Mouse (Mus musculus): ENCODE data around the gene Lhx2. TPM values are rescaled to one million over a fixed set of nuclear protein-coding genes. Genes with fewer than 3 reads are reported as not detected.

The Lhx2 gene
- polyA plus RNA-seq, 1 experiment from 2014 or later, result not detected

- Histone ChIP-seq H3K4me2 (replicated peaks; ENCODE audit: low read depth, low read length) (no peak overlapping the region), H3K27ac (ENCODE audit: low read length) (no peak overlapping the region), H3K27me3 (replicated peaks; ENCODE audit: insufficient read depth, low read length) (no peaks in the 10 kb centered on the region), H3K36me3 (ENCODE audit: insufficient read depth, low read length) (no peaks in the 10 kb centered on the region), H3K9ac (replicated peaks; ENCODE audit: low read depth) (no peak overlapping the region), H3K9me3 (ENCODE audit: low read length) (no peaks in the 10 kb centered on the region), H3K4me3 (ENCODE audit: low read depth, low read length) (no peak overlapping the region), H3K4me1 (ENCODE audit: insufficient read depth, low read depth, low read length) (no peaks in the 10 kb centered on the region)
- WGBS, result 44% methylated on average over 3 of the region's 3 CpGs
- ATAC-seq (no peak), DNase-seq (ENCODE audit: low spot score) (no peak)
- no peak for TF ChIP-seq EP300 (IDR thresholded peaks at IDR 0.05)
- TF ChIP-seq CTCF (IDR thresholded peaks at IDR 0.05), result no peak
Observed at GRCm38 (mm10) chr2:38313399-38313798, 25.7 kb upstream of the Lhx2 start.

DNA sequence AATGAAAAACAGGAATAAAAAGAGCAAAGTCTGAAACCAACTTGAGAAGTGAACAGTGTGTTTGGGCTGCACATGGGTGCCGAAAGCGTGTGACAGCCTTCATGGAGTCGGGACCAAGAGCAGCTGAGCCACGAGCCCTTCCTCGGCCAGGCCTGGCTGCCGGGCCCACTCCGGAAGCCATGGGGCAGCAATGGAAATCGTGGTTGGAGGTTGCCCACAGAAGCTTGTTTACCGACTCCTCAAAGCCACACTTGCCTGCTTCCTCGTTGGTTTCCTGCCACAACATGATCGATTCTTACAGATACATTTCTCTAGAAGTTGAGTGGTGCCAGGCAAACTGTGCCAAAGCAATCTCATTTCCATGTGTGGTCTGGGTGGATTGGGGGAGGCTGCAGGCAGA lies 20.0 kb upstream of the Lhx2 start:
- Histone ChIP-seq H3K9me3 (ENCODE audit: low read length) (no peaks in the 10 kb centered on the region), H3K27ac (ENCODE audit: low read length) (no peak overlapping the region), H3K9ac (replicated peaks; ENCODE audit: low read depth) (no peak overlapping the region), H3K4me1 (ENCODE audit: insufficient read depth, low read depth, low read length) (no peaks in the 10 kb centered on the region), H3K4me3 (ENCODE audit: low read depth, low read length) (no peak overlapping the region), H3K36me3 (ENCODE audit: insufficient read depth, low read length) (no peaks in the 10 kb centered on the region), H3K27me3 (replicated peaks; ENCODE audit: insufficient read depth, low read length) (no peaks in the 10 kb centered on the region), H3K4me2 (replicated peaks; ENCODE audit: low read depth, low read length) (no peak overlapping the region)
- no peak for TF ChIP-seq EP300 (IDR thresholded peaks at IDR 0.05)
- DNase-seq (ENCODE audit: low spot score), result no peak
- WGBS, result 73% methylated on average over 11 of the region's 11 CpGs
- ATAC-seq, result no peak

DNA sequence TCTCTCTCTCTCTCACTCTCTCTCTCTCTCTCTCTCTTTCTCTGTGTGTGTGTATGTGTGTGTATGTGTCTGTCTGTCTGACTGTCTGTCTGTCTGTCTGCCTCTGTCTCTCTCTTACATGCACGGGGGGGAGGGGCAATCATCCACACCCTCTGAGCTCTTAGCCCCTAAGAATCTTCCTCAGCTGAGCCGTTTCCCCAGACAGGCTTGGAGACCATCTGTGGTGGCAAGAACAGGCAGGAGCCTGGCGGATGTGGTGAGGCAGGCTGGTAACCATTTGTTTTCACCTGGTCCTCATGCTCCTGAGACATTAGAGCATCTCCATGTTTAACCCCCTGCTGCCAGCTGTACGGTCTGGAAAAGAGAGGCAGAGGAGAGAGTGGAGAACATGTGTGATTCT lies 18.2 kb upstream of the Lhx2 start:
- no peak overlapping the region for H3K4me3 ChIP-seq (ENCODE audit: low read depth, low read length)
- no peak overlapping the region for H3K27ac ChIP-seq (ENCODE audit: low read length)
- H3K9me3 ChIP-seq (ENCODE audit: low read length), result no peaks in the 10 kb centered on the region
- no peaks in the 10 kb centered on the region for H3K27me3 ChIP-seq (replicated peaks; ENCODE audit: insufficient read depth, low read length)
- no peak for TF ChIP-seq CTCF (IDR thresholded peaks at IDR 0.05)
- ATAC-seq (no peak), DNase-seq (ENCODE audit: low spot score) (no peak)
- no peaks in the 10 kb centered on the region for H3K4me1 ChIP-seq (ENCODE audit: insufficient read depth, low read depth, low read length)
- H3K4me2 ChIP-seq (replicated peaks; ENCODE audit: low read depth, low read length), result no peak overlapping the region
- no peaks in the 10 kb centered on the region for H3K36me3 ChIP-seq (ENCODE audit: insufficient read depth, low read length)
- 44% methylated on average over 4 of the region's 4 CpGs for WGBS
- no peak overlapping the region for H3K9ac ChIP-seq (replicated peaks; ENCODE audit: low read depth)

DNA sequence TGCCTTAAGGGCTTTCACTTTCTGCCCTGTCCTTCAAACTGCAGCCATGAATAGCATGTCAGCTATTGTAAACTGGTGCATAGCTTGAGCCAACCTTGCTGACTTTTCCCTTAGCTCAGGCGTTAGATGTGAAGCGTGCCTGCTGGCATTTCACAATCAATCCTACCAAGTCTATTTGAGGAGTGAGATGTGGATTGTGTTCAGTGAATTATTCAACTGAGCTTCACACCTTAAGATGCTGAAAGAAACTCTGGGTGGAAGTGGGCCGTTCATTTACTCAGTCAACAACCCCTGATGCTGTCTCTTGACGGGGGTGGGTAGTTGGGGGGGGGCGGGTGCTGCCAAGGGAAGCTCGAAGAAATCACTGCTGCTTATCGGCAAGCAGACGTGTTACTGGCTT lies 15.7 kb upstream of the Lhx2 start:
- WGBS, result 21% methylated on average over 8 of the region's 8 CpGs
- Histone ChIP-seq H3K4me2 (replicated peaks; ENCODE audit: low read depth, low read length) (no peak overlapping the region), H3K36me3 (ENCODE audit: insufficient read depth, low read length) (no peaks in the 10 kb centered on the region), H3K27ac (ENCODE audit: low read length) (no peak overlapping the region), H3K4me1 (ENCODE audit: insufficient read depth, low read depth, low read length) (no peaks in the 10 kb centered on the region), H3K9me3 (ENCODE audit: low read length) (no peaks in the 10 kb centered on the region), H3K4me3 (ENCODE audit: low read depth, low read length) (no peak overlapping the region), H3K27me3 (replicated peaks; ENCODE audit: insufficient read depth, low read length) (no peaks in the 10 kb centered on the region), H3K9ac (replicated peaks; ENCODE audit: low read depth) (no peak overlapping the region)
- ATAC-seq, result no peak
- peak; percentile 29 for DNase-seq (ENCODE audit: low spot score)
- TF ChIP-seq EP300 (IDR thresholded peaks at IDR 0.05) (no peak), CTCF (IDR thresholded peaks at IDR 0.05) (no peak)

DNA sequence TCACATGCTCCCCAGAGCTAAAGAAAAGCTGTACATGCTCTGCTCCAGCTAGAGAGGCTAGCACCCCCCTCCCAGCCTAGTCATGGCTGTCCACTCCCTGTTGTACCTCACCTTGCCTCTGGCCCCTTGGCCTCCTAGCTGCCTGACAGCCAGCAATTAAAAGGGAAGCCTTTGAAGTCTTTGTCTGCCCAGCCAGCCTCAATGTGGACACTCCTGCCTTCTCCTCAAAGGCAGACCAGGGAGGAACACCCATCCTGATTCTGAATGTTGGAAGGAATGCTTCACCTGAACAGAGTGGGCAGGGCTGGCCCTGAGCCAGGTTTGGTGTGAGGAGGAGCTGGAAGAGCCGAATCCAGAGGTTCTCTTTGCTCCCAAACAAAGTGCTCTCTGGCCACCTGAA lies 12.4 kb upstream of the Lhx2 start:
- 23% methylated on average over 1 of the region's 1 CpGs for WGBS
- DNase-seq (ENCODE audit: low spot score) (no peak), ATAC-seq (no peak)
- TF ChIP-seq EP300 (IDR thresholded peaks at IDR 0.05) (no peak), CTCF (IDR thresholded peaks at IDR 0.05) (no peak)
- no peaks in the 10 kb centered on the region for H3K9me3 ChIP-seq (ENCODE audit: low read length)
- no peak overlapping the region for H3K9ac ChIP-seq (replicated peaks; ENCODE audit: low read depth)
- no peak overlapping the region for H3K4me3 ChIP-seq (ENCODE audit: low read depth, low read length)
- H3K27ac ChIP-seq (ENCODE audit: low read length), result no peak overlapping the region
- no peaks in the 10 kb centered on the region for H3K4me1 ChIP-seq (ENCODE audit: insufficient read depth, low read depth, low read length)
- H3K36me3 ChIP-seq (ENCODE audit: insufficient read depth, low read length), result no peaks in the 10 kb centered on the region
- no peak overlapping the region for H3K4me2 ChIP-seq (replicated peaks; ENCODE audit: low read depth, low read length)
- H3K27me3 ChIP-seq (replicated peaks; ENCODE audit: insufficient read depth, low read length), result no peaks in the 10 kb centered on the region

GRCm38 (mm10) chr2:38333586-38334119 lies 5.4 kb upstream of the Lhx2 start:
- H3K9ac ChIP-seq (replicated peaks; ENCODE audit: low read depth), result no peak overlapping the region
- no peaks in the 10 kb centered on the region for H3K4me1 ChIP-seq (ENCODE audit: insufficient read depth, low read depth, low read length)
- no peak for DNase-seq (ENCODE audit: low spot score)
- ATAC-seq, result no peak
- no peaks in the 10 kb centered on the region for H3K36me3 ChIP-seq (ENCODE audit: insufficient read depth, low read length)
- TF ChIP-seq CTCF (IDR thresholded peaks at IDR 0.05) (no peak), EP300 (IDR thresholded peaks at IDR 0.05) (no peak)
- no peak overlapping the region for H3K4me2 ChIP-seq (replicated peaks; ENCODE audit: low read depth, low read length)
- H3K9me3 ChIP-seq (ENCODE audit: low read length), result no peaks in the 10 kb centered on the region
- H3K4me3 ChIP-seq (ENCODE audit: low read depth, low read length), result no peak overlapping the region
- H3K27ac ChIP-seq (ENCODE audit: low read length), result no peak overlapping the region
- H3K27me3 ChIP-seq (replicated peaks; ENCODE audit: insufficient read depth, low read length), result peaks cover 33% of the 10 kb centered on the region
- WGBS, result 44% methylated on average over 7 of the region's 7 CpGs

DNA sequence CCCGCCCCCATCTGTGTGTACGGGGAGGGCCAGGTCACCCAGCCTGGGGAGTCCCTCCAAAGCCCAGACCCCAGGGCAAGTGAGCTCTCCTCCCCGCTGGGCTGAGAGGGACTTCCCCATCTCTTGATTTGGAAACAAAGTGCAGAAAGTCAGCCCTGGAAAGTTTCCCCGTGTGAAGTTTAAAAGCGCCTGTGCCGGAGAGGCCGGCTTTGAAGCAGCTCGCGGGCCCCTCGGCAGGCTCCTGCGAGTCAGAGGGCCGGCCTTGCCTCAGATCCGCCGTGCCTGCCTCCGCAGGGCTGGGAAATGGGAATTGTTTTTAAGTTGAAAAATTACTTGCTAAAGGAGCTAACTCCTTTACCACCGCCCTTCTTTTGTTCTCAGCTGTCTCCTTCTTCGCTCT lies 2.5 kb upstream of the Lhx2 start:
- Histone ChIP-seq H3K9ac (replicated peaks; ENCODE audit: low read depth) (no peak overlapping the region), H3K36me3 (ENCODE audit: insufficient read depth, low read length) (no peaks in the 10 kb centered on the region), H3K4me3 (ENCODE audit: low read depth, low read length) (no peak overlapping the region), H3K27me3 (replicated peaks; ENCODE audit: insufficient read depth, low read length) (peaks cover 62% of the 10 kb centered on the region), H3K4me2 (replicated peaks; ENCODE audit: low read depth, low read length) (no peak overlapping the region), H3K9me3 (ENCODE audit: low read length) (no peaks in the 10 kb centered on the region), H3K27ac (ENCODE audit: low read length) (no peak overlapping the region), H3K4me1 (ENCODE audit: insufficient read depth, low read depth, low read length) (peaks cover 5% of the 10 kb centered on the region; the same call in 1 of the 2 replicates)
- no peak for DNase-seq (ENCODE audit: low spot score)
- ATAC-seq, result no peak
- no peak for TF ChIP-seq EP300 (IDR thresholded peaks at IDR 0.05)
- no peak for TF ChIP-seq CTCF (IDR thresholded peaks at IDR 0.05)
- WGBS, result 3% methylated on average over 16 of the region's 17 CpGs
